Mouse (Mus musculus) CD8-positive naive resting alpha-beta T cell, adult 2 months (primary cell): ENCODE data around the gene Ptprb.

Source experiments
- DNase-seq, 2 experiments: peaks; one replicate each; pipeline ENCODE4 v3.0.0; 2022; ENCODE audit warnings: low read depth in 2 of 2, low spot score in 2 of 2

Ptprb gene

GRCm38 (mm10) chr10:116370991-116371725, 95.8 kb downstream of the Ptprb start:
- DNase-seq = no peak

- DNase-seq = no peak
These were observed 98.8 kb downstream of the Ptprb start for GRCm38 (mm10) chr10:116374111-116374510.

- DNase-seq = no peak
These were observed 101.5 kb downstream of the Ptprb start for GRCm38 (mm10) chr10:116376853-116377252.

- DNase-seq = no peak
These were observed 107.7 kb downstream of the Ptprb start for GRCm38 (mm10) chr10:116382826-116383685.

GRCm38 (mm10) chr10:116384401-116384800, 109.1 kb downstream of the Ptprb start:
- DNase-seq = no peak

GRCm38 (mm10) chr10:116386391-116386885, 111.1 kb downstream of the Ptprb start:
- DNase-seq = no peak

- no peak for DNase-seq
These were observed 113.5 kb downstream of the Ptprb start for GRCm38 (mm10) chr10:116388840-116389239.

GRCm38 (mm10) chr10:116393790-116394475, 118.6 kb downstream of the Ptprb start:
- DNase-seq = no peak

- DNase-seq = no peak
These were observed 119.3 kb downstream of the Ptprb start for GRCm38 (mm10) chr10:116394585-116394984.

- peak in 1 of 2 experiments; percentile 2 for DNase-seq
These were observed 121.0 kb downstream of the Ptprb start for GRCm38 (mm10) chr10:116396279-116396678.

- DNase-seq = no peak
These were observed 121.6 kb downstream of the Ptprb start for GRCm38 (mm10) chr10:116396966-116397365.

GRCm38 (mm10) chr10:116397573-116397972, 122.2 kb downstream of the Ptprb start:
- DNase-seq = peak; percentile 5 to 6

- DNase-seq = no peak
These were observed 122.7 kb downstream of the Ptprb start for GRCm38 (mm10) chr10:116397973-116398372.

- DNase-seq = no peak
These were observed 127.6 kb downstream of the Ptprb start for GRCm38 (mm10) chr10:116402742-116403425.

- no peak for DNase-seq
These were observed 128.4 kb downstream of the Ptprb start for GRCm38 (mm10) chr10:116403679-116404078.

- DNase-seq = no peak
These were observed 129.7 kb downstream of the Ptprb start for GRCm38 (mm10) chr10:116405011-116405410.

- DNase-seq = no peak
These were observed 132.5 kb downstream of the Ptprb start for GRCm38 (mm10) chr10:116407684-116408359.

GRCm38 (mm10) chr10:116410826-116411225, 135.5 kb downstream of the Ptprb start:
- DNase-seq = no peak

GRCm38 (mm10) chr10:116416142-116416541, 140.8 kb downstream of the Ptprb start:
- no peak for DNase-seq

- no peak for DNase-seq
These were observed 141.4 kb downstream of the Ptprb start for GRCm38 (mm10) chr10:116416726-116417125.
